Mouse (Mus musculus): ENCODE measurements around the gene Gnptab. TPM values are rescaled to one million over a fixed set of nuclear protein-coding genes. Genes with fewer than 3 reads are reported as not detected.
"Not testable (repeated sequence)": the region's sequence is repeated elsewhere in the genome, so short reads cannot be mapped to it uniquely, and the experiment has no call there.

The Gnptab gene
- polyA plus RNA-seq, 1 experiment from 2014 or later: 15.5 TPM

GRCm38 (mm10) chr10:88356114-88356982 is 22.6 kb upstream of the Gnptab start:
- no peaks in the 10 kb centered on the region; the same call in 1 of the 2 replicates for H3K9me3 ChIP-seq
- H3K4me3 ChIP-seq: peak overlapping the region; percentile 51
- H3K27me3 ChIP-seq: peaks cover 31% of the 10 kb centered on the region
- WGBS: 9% methylated on average over 21 of the region's 21 CpGs
- peaks cover 10% of the 10 kb centered on the region for H3K4me1 ChIP-seq (replicated peaks)
- H3K4me2 ChIP-seq: peak overlapping the region; percentile 77
- H3K9ac ChIP-seq: peak overlapping the region; percentile 66
- H3K36me3 ChIP-seq: no peaks in the 10 kb centered on the region
- peak; percentile 52; the same call in 1 of the 2 replicates for ATAC-seq (ENCODE audit: low read depth)
- no peak overlapping the region for H3K27ac ChIP-seq (replicated peaks)

- Histone ChIP-seq H3K9ac (peak overlapping the region; percentile 66), H3K4me3 (peak overlapping the region; percentile 51), H3K27ac (replicated peaks) (no peak overlapping the region), H3K36me3 (no peaks in the 10 kb centered on the region), H3K4me2 (peak overlapping the region; percentile 77), H3K27me3 (peaks cover 31% of the 10 kb centered on the region), H3K9me3 (no peaks in the 10 kb centered on the region; the same call in 1 of the 2 replicates), H3K4me1 (replicated peaks) (peaks cover 10% of the 10 kb centered on the region)
- 3% methylated on average over 46 of the region's 47 CpGs for WGBS
- ATAC-seq (ENCODE audit: low read depth): peak; percentile 80
Measured at GRCm38 (mm10) chr10:88356983-88357559, 21.9 kb upstream of the Gnptab start.

GRCm38 (mm10) chr10:88362218-88362617 is 16.7 kb upstream of the Gnptab start:
- Histone ChIP-seq H3K36me3 (no peaks in the 10 kb centered on the region), H3K27ac (replicated peaks) (no peak overlapping the region), H3K4me1 (replicated peaks) (0 out of 2 replicates have a peak, but pooled peaks cover 2% of the 10 kb centered on the region), H3K4me3 (no peak overlapping the region), H3K27me3 (peaks cover 14% of the 10 kb centered on the region; the same call in 1 of the 2 replicates), H3K9ac (no peak overlapping the region), H3K9me3 (no peaks in the 10 kb centered on the region; the same call in 1 of the 2 replicates), H3K4me2 (no peak overlapping the region)
- no peak for ATAC-seq (ENCODE audit: low read depth)
- WGBS: 85% methylated on average over 1 of the region's 1 CpGs

- H3K4me3 ChIP-seq: no peak overlapping the region
- H3K4me2 ChIP-seq: no peak overlapping the region
- no peaks in the 10 kb centered on the region for H3K27me3 ChIP-seq
- H3K36me3 ChIP-seq: no peaks in the 10 kb centered on the region
- WGBS: 79% methylated on average over 3 of the region's 3 CpGs
- H3K4me1 ChIP-seq (replicated peaks): no peaks in the 10 kb centered on the region
- no peak for ATAC-seq (ENCODE audit: low read depth)
- no peak overlapping the region for H3K9ac ChIP-seq
- H3K9me3 ChIP-seq: no peaks in the 10 kb centered on the region
- no peak overlapping the region for H3K27ac ChIP-seq (replicated peaks)
Measured at GRCm38 (mm10) chr10:88364221-88364620, 14.7 kb upstream of the Gnptab start.

- ATAC-seq (ENCODE audit: low read depth): no peak
- Histone ChIP-seq H3K27ac (replicated peaks) (no peak overlapping the region), H3K4me2 (no peak overlapping the region), H3K9me3 (no peaks in the 10 kb centered on the region), H3K9ac (no peak overlapping the region), H3K4me3 (no peak overlapping the region), H3K27me3 (no peaks in the 10 kb centered on the region), H3K36me3 (no peaks in the 10 kb centered on the region), H3K4me1 (replicated peaks) (no peaks in the 10 kb centered on the region)
- WGBS: 70% methylated on average over 4 of the region's 4 CpGs
Measured at GRCm38 (mm10) chr10:88369233-88369632, 9.7 kb upstream of the Gnptab start.

GRCm38 (mm10) chr10:88371793-88372192 is 7.1 kb upstream of the Gnptab start:
- Histone ChIP-seq H3K9ac (no peak overlapping the region), H3K4me1 (replicated peaks) (no peaks in the 10 kb centered on the region), H3K9me3 (no peaks in the 10 kb centered on the region), H3K4me3 (no peak overlapping the region), H3K27ac (replicated peaks) (no peak overlapping the region), H3K27me3 (no peaks in the 10 kb centered on the region), H3K4me2 (no peak overlapping the region), H3K36me3 (no peaks in the 10 kb centered on the region)
- ATAC-seq (ENCODE audit: low read depth): no peak
- WGBS: 7% methylated on average over 2 of the region's 2 CpGs

GRCm38 (mm10) chr10:88372436-88372835 is 6.5 kb upstream of the Gnptab start:
- ATAC-seq (ENCODE audit: low read depth): no peak
- Histone ChIP-seq H3K4me2 (no peak overlapping the region), H3K27me3 (no peaks in the 10 kb centered on the region), H3K27ac (replicated peaks) (no peak overlapping the region), H3K9me3 (no peaks in the 10 kb centered on the region), H3K9ac (no peak overlapping the region), H3K4me3 (no peak overlapping the region), H3K4me1 (replicated peaks) (no peaks in the 10 kb centered on the region), H3K36me3 (no peaks in the 10 kb centered on the region)
- WGBS: 97% methylated on average over 4 of the region's 4 CpGs

- H3K4me1 ChIP-seq (replicated peaks); H3K9me3 ChIP-seq; H3K9ac ChIP-seq; H3K27me3 ChIP-seq; H3K36me3 ChIP-seq; ATAC-seq (ENCODE audit: low read depth); H3K4me2 ChIP-seq; H3K4me3 ChIP-seq; H3K27ac ChIP-seq (replicated peaks): not testable (repeated sequence)
- WGBS: 91% methylated on average over 2 of the region's 2 CpGs
Measured at GRCm38 (mm10) chr10:88372945-88373344, 6.0 kb upstream of the Gnptab start.

- no peak overlapping the region for H3K9ac ChIP-seq
- H3K27ac ChIP-seq (replicated peaks): no peak overlapping the region
- no peak overlapping the region for H3K4me2 ChIP-seq
- H3K4me1 ChIP-seq (replicated peaks): peaks cover 8% of the 10 kb centered on the region
- no peaks in the 10 kb centered on the region for H3K9me3 ChIP-seq
- WGBS: 33% methylated on average over 10 of the region's 10 CpGs
- no peaks in the 10 kb centered on the region for H3K27me3 ChIP-seq
- no peaks in the 10 kb centered on the region for H3K36me3 ChIP-seq
- ATAC-seq (ENCODE audit: low read depth): no peak
- no peak overlapping the region for H3K4me3 ChIP-seq
Measured at GRCm38 (mm10) chr10:88374984-88375383, 3.9 kb upstream of the Gnptab start.

GRCm38 (mm10) chr10:88376770-88377169 is 2.2 kb upstream of the Gnptab start:
- 5% methylated on average over 11 of the region's 11 CpGs for WGBS
- Histone ChIP-seq H3K4me2 (peak overlapping the region; percentile 16; the same call in 1 of the 2 replicates), H3K9ac (no peak overlapping the region), H3K9me3 (no peaks in the 10 kb centered on the region), H3K36me3 (no peaks in the 10 kb centered on the region), H3K27ac (replicated peaks) (no peak overlapping the region), H3K4me1 (replicated peaks) (peaks cover 26% of the 10 kb centered on the region), H3K4me3 (no peak overlapping the region), H3K27me3 (no peaks in the 10 kb centered on the region)
- no peak for ATAC-seq (ENCODE audit: low read depth)

- Histone ChIP-seq H3K36me3 (no peaks in the 10 kb centered on the region), H3K9ac (no peak overlapping the region)
- 82% methylated on average over 4 of the region's 4 CpGs for WGBS
Measured at GRCm38 (mm10) chr10:88377666-88378065, 1.3 kb upstream of the Gnptab start.

GRCm38 (mm10) chr10:88380002-88380401 is 1.1 kb downstream of the Gnptab start:
- 2% methylated on average over 11 of the region's 11 CpGs for WGBS
- ATAC-seq (ENCODE audit: low read depth): 0 out of 2 replicates have a peak, but pooled peaks have one; percentile 34
- Histone ChIP-seq H3K9me3 (no peaks in the 10 kb centered on the region), H3K27ac (replicated peaks) (peak overlapping the region; percentile 82; the same call in 1 of the 2 replicates), H3K4me1 (replicated peaks) (peaks cover 26% of the 10 kb centered on the region), H3K4me2 (peak overlapping the region; percentile 83), H3K36me3 (no peaks in the 10 kb centered on the region), H3K4me3 (peak overlapping the region; percentile 81), H3K27me3 (no peaks in the 10 kb centered on the region), H3K9ac (peak overlapping the region; percentile 87)

More at GRCm38 (mm10) chr10:88377666-88378065, 1.3 kb upstream of the Gnptab start:
- Histone ChIP-seq H3K4me1 (replicated peaks) (peaks cover 26% of the 10 kb centered on the region), H3K9me3 (no peaks in the 10 kb centered on the region), H3K27me3 (no peaks in the 10 kb centered on the region), H3K4me2 (no peak overlapping the region), H3K27ac (replicated peaks) (no peak overlapping the region), H3K4me3 (no peak overlapping the region)
- ATAC-seq (ENCODE audit: low read depth): no peak

All from neural tube, embryonic 13.5 days (tissue).